Mouse (Mus musculus): ENCODE measurements at regions not wholly inside any gene's neighbourhood (a gene's known extent, or its start where the extent isn't known, plus 50 kb on each side); places are given as distances from the start of the nearest gene placed in this dataset.

GRCm38 (mm10) chr2:106576746-106577323, 116.2 kb upstream of the Mpped2 start:
- H3K9ac ChIP-seq (replicated peaks) = no peak overlapping the region

GRCm38 (mm10) chr2:106578062-106578461, 115.0 kb upstream of the Mpped2 start:
- no peak overlapping the region for H3K4me2 ChIP-seq (ENCODE audit: low read depth, low read length)
- no peaks in the 10 kb centered on the region for H3K27me3 ChIP-seq (ENCODE audit: insufficient read depth, low read length)
- H3K9ac ChIP-seq (replicated peaks) = no peak overlapping the region
- no peaks in the 10 kb centered on the region for H3K4me1 ChIP-seq (ENCODE audit: insufficient read depth)
- H3K27ac ChIP-seq (ENCODE audit: low read depth) = no peak overlapping the region
- WGBS (ENCODE audit: insufficient replicate concordance) = 53% methylated on average over 1 of the region's 1 CpGs
- no peak for ATAC-seq
- TF ChIP-seq CTCF (IDR thresholded peaks at IDR 0.05; ENCODE audit: low read depth) (no peak), EP300 (IDR thresholded peaks at IDR 0.05; ENCODE audit: low read depth) (no peak)
- no peaks in the 10 kb centered on the region for H3K36me3 ChIP-seq (replicated peaks; ENCODE audit: insufficient read depth, low read length)
- no peak for DNase-seq
- H3K9me3 ChIP-seq (ENCODE audit: low read length) = no peaks in the 10 kb centered on the region
- no peak overlapping the region for H3K4me3 ChIP-seq (ENCODE audit: low read depth, low read length)

More at GRCm38 (mm10) chr2:106576746-106577323, 116.2 kb upstream of the Mpped2 start:
- Histone ChIP-seq H3K36me3 (replicated peaks; ENCODE audit: insufficient read depth, low read length) (no peaks in the 10 kb centered on the region), H3K9me3 (ENCODE audit: low read length) (no peaks in the 10 kb centered on the region), H3K4me3 (ENCODE audit: low read depth, low read length) (no peak overlapping the region), H3K4me2 (ENCODE audit: low read depth, low read length) (no peak overlapping the region), H3K27me3 (ENCODE audit: insufficient read depth, low read length) (no peaks in the 10 kb centered on the region), H3K4me1 (ENCODE audit: insufficient read depth) (no peaks in the 10 kb centered on the region), H3K27ac (ENCODE audit: low read depth) (no peak overlapping the region)
- TF ChIP-seq CTCF (IDR thresholded peaks at IDR 0.05; ENCODE audit: low read depth) (no peak), EP300 (IDR thresholded peaks at IDR 0.05; ENCODE audit: low read depth) (no peak)
- ATAC-seq (no peak), DNase-seq (no peak)
- 67% methylated on average over 4 of the region's 4 CpGs for WGBS (ENCODE audit: insufficient replicate concordance)

GRCm38 (mm10) chr2:106580663-106581062, 112.4 kb upstream of the Mpped2 start:
- Histone ChIP-seq H3K9ac (replicated peaks) (no peak overlapping the region), H3K4me3 (ENCODE audit: low read depth, low read length) (no peak overlapping the region), H3K4me2 (ENCODE audit: low read depth, low read length) (no peak overlapping the region), H3K36me3 (replicated peaks; ENCODE audit: insufficient read depth, low read length) (no peaks in the 10 kb centered on the region), H3K4me1 (ENCODE audit: insufficient read depth) (no peaks in the 10 kb centered on the region), H3K27ac (ENCODE audit: low read depth) (no peak overlapping the region), H3K27me3 (ENCODE audit: insufficient read depth, low read length) (no peaks in the 10 kb centered on the region), H3K9me3 (ENCODE audit: low read length) (no peaks in the 10 kb centered on the region)
- WGBS (ENCODE audit: insufficient replicate concordance) = 62% methylated on average over 5 of the region's 5 CpGs
- no peak for ATAC-seq
- TF ChIP-seq CTCF (IDR thresholded peaks at IDR 0.05; ENCODE audit: low read depth) (no peak), EP300 (IDR thresholded peaks at IDR 0.05; ENCODE audit: low read depth) (no peak)
- no peak for DNase-seq

GRCm38 (mm10) chr2:106621251-106621650, 71.8 kb upstream of the Mpped2 start:
- Histone ChIP-seq H3K4me2 (ENCODE audit: low read depth, low read length) (no peak overlapping the region), H3K27me3 (ENCODE audit: insufficient read depth, low read length) (no peaks in the 10 kb centered on the region), H3K4me1 (ENCODE audit: insufficient read depth) (no peaks in the 10 kb centered on the region), H3K4me3 (ENCODE audit: low read depth, low read length) (no peak overlapping the region), H3K27ac (ENCODE audit: low read depth) (no peak overlapping the region), H3K9me3 (ENCODE audit: low read length) (no peaks in the 10 kb centered on the region), H3K9ac (replicated peaks) (no peak overlapping the region), H3K36me3 (replicated peaks; ENCODE audit: insufficient read depth, low read length) (no peaks in the 10 kb centered on the region)
- TF ChIP-seq CTCF (IDR thresholded peaks at IDR 0.05; ENCODE audit: low read depth) (no peak), EP300 (IDR thresholded peaks at IDR 0.05; ENCODE audit: low read depth) (no peak)
- DNase-seq (no peak), ATAC-seq (no peak)
- WGBS (ENCODE audit: insufficient replicate concordance) = 70% methylated on average over 3 of the region's 3 CpGs

- 53% methylated on average over 5 of the region's 5 CpGs for WGBS (ENCODE audit: insufficient replicate concordance)
These were observed 70.7 kb upstream of the Mpped2 start for GRCm38 (mm10) chr2:106622326-106622725.

GRCm38 (mm10) chr2:106623680-106624079, 69.4 kb upstream of the Mpped2 start:
- no peaks in the 10 kb centered on the region for H3K36me3 ChIP-seq (replicated peaks; ENCODE audit: insufficient read depth, low read length)
- TF ChIP-seq EP300 (IDR thresholded peaks at IDR 0.05; ENCODE audit: low read depth) = no peak
- no peak for TF ChIP-seq CTCF (IDR thresholded peaks at IDR 0.05; ENCODE audit: low read depth)
- no peaks in the 10 kb centered on the region for H3K27me3 ChIP-seq (ENCODE audit: insufficient read depth, low read length)
- no peak overlapping the region for H3K27ac ChIP-seq (ENCODE audit: low read depth)
- no peak overlapping the region for H3K4me3 ChIP-seq (ENCODE audit: low read depth, low read length)
- no peaks in the 10 kb centered on the region for H3K9me3 ChIP-seq (ENCODE audit: low read length)
- 73% methylated on average over 2 of the region's 2 CpGs for WGBS (ENCODE audit: insufficient replicate concordance)
- DNase-seq (no peak), ATAC-seq (no peak)
- no peaks in the 10 kb centered on the region for H3K4me1 ChIP-seq (ENCODE audit: insufficient read depth)
- H3K9ac ChIP-seq (replicated peaks) = no peak overlapping the region
- H3K4me2 ChIP-seq (ENCODE audit: low read depth, low read length) = no peak overlapping the region

More at GRCm38 (mm10) chr2:106622326-106622725, 70.7 kb upstream of the Mpped2 start:
- no peak overlapping the region for H3K4me3 ChIP-seq (ENCODE audit: low read depth, low read length)
- no peak overlapping the region for H3K4me2 ChIP-seq (ENCODE audit: low read depth, low read length)
- H3K36me3 ChIP-seq (replicated peaks; ENCODE audit: insufficient read depth, low read length) = no peaks in the 10 kb centered on the region
- no peak overlapping the region for H3K9ac ChIP-seq (replicated peaks)
- H3K27ac ChIP-seq (ENCODE audit: low read depth) = no peak overlapping the region
- TF ChIP-seq EP300 (IDR thresholded peaks at IDR 0.05; ENCODE audit: low read depth) (no peak), CTCF (IDR thresholded peaks at IDR 0.05; ENCODE audit: low read depth) (no peak)
- H3K9me3 ChIP-seq (ENCODE audit: low read length) = no peaks in the 10 kb centered on the region
- ATAC-seq (no peak), DNase-seq (no peak)
- H3K27me3 ChIP-seq (ENCODE audit: insufficient read depth, low read length) = no peaks in the 10 kb centered on the region
- H3K4me1 ChIP-seq (ENCODE audit: insufficient read depth) = no peaks in the 10 kb centered on the region
